Mouse (Mus musculus) layer of hippocampus, postnatal 14 days (tissue): ENCODE measurements around the gene Plet1. TPM values are rescaled to one million over a fixed set of nuclear protein-coding genes. Genes with fewer than 3 reads are reported as not detected.
A peak's percentile ranks its signal among the peaks of the same experiment; 100 is the strongest.

Experiments
- DNase-seq, 2 experiments: peaks; one replicate each; pipeline ENCODE4 v3.0.0; 2021 to 2022; ENCODE audit warnings: low spot score in 2 of 2, mixed read lengths in 1 of 2
- long read RNA-seq, 2 experiments: library from polyadenylated mRNA; stranded (forward); transcript quantifications; one replicate each; pipeline ENCODE4 v2.0.0; 2021
- total RNA-seq, 2 experiments: library from RNA; stranded (reverse); gene quantifications; 2 replicates each; pipeline ENCODE4 v1.2.3; 2021

Gene Plet1
- total RNA-seq, result under 1 TPM in 1 of 2 experiments, not detected in 1; 0.38 TPM
- long read RNA-seq, experiment 1, partial matches to known transcripts, result 1 of 1 reads
- long read RNA-seq, experiment 1, other reads (novel, unspliced or antisense), result 0 of 1 reads
- long read RNA-seq, experiment 2, partial matches to known transcripts, result 1 of 1 reads
- long read RNA-seq, experiment 2, other reads (novel, unspliced or antisense), result 0 of 1 reads

GRCm38 (mm10) chr9:50494311-50494710 is at the start of gene Plet1:
TSS of gene Plet1 (plus strand) at chr9:50494525.
- DNase-seq, result no peak

DNA sequence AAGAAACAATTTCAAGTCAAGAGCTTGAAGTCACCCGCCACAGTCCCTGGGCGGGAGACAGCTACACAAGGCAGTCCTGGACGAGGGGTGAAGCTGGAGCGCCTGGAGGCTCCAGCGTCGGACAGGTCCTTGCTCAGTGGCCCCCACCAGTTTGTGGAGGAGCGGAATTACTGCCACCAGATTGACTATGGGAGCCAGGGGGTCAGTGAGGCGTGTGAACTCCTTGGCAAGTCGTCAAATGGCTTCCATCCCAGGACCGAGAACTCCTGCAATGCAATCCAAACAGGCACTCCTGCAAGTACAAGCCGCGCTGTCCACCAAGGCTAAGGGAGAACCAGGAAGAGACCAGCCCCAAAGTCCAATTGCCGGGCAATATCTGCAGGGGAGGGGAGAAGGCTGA is 45.3 kb upstream of the Plet1 start:
- peak; percentile 44 to 66 for DNase-seq

- peak; percentile 68 to 71 for DNase-seq
These were observed 42.7 kb upstream of the Plet1 start for GRCm38 (mm10) chr9:50451456-50452218.

GRCm38 (mm10) chr9:50452303-50452775 is 42.0 kb upstream of the Plet1 start:
- peak; percentile 88 to 90 for DNase-seq

- DNase-seq, result no peak
These were observed 36.7 kb upstream of the Plet1 start for GRCm38 (mm10) chr9:50457596-50457995.

DNA sequence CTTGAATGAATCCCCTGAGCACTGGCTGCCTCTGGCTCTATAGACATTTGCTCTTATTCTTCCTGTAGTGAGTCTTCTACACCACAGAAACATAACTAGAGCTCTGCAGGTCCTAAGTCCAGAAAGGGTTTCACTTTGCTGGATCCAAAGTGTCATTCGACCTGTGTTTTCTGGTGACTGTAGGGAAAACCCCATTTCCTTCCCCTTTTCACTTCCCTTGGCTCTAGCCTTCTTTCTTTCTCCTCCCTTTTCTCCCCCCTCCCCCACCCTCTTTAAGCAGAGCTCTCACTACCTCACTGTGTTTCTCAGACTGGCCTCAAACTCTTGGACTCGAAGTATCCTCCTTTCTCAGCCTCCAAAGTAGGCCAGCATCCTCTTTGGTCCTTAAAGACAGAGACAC is 34.8 kb upstream of the Plet1 start:
- DNase-seq, result no peak

- DNase-seq, result peak; percentile 53 to 69
These were observed 31.7 kb upstream of the Plet1 start for GRCm38 (mm10) chr9:50462494-50463204.

- no peak for DNase-seq
These were observed 31.2 kb upstream of the Plet1 start for GRCm38 (mm10) chr9:50463205-50463508.

GRCm38 (mm10) chr9:50470377-50471100 is 23.8 kb upstream of the Plet1 start:
- DNase-seq, result no peak

- DNase-seq, result no peak
These were observed 23.0 kb upstream of the Plet1 start for GRCm38 (mm10) chr9:50471181-50471901.

GRCm38 (mm10) chr9:50475318-50475717 is 19.0 kb upstream of the Plet1 start:
- DNase-seq, result no peak

- DNase-seq, result no peak
These were observed 18.6 kb upstream of the Plet1 start for GRCm38 (mm10) chr9:50475745-50476144.

DNA sequence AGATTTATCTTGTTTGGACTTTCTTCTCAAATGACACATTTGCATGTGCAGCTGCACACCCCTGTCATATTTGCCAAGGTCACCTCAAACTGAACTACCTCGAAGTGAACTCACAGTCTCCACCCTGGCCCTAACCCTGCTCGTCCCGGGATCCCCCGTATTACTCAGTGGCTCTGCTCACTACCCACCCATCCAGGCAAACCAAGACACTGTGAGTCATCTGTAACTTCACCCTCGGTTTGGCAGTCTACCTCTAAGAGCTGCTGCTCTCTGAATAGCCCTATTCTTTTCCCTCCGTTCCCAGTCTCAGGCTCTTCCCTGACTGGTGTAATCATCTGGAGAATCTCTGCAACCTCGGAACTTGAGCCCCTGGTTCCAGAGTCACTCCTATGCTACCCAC is 17.7 kb upstream of the Plet1 start:
- DNase-seq, result no peak

- DNase-seq, result no peak
These were observed 17.1 kb upstream of the Plet1 start for GRCm38 (mm10) chr9:50477270-50477669.

- no peak for DNase-seq
These were observed 15.5 kb upstream of the Plet1 start for GRCm38 (mm10) chr9:50478826-50479225.

- no peak for DNase-seq
These were observed 14.8 kb upstream of the Plet1 start for GRCm38 (mm10) chr9:50479476-50479875.

GRCm38 (mm10) chr9:50482743-50483142 is 11.6 kb upstream of the Plet1 start:
- no peak for DNase-seq

- DNase-seq, result no peak
These were observed 8.8 kb upstream of the Plet1 start for GRCm38 (mm10) chr9:50485521-50485920.

GRCm38 (mm10) chr9:50490836-50491235 is 3.5 kb upstream of the Plet1 start:
- no peak for DNase-seq

DNA sequence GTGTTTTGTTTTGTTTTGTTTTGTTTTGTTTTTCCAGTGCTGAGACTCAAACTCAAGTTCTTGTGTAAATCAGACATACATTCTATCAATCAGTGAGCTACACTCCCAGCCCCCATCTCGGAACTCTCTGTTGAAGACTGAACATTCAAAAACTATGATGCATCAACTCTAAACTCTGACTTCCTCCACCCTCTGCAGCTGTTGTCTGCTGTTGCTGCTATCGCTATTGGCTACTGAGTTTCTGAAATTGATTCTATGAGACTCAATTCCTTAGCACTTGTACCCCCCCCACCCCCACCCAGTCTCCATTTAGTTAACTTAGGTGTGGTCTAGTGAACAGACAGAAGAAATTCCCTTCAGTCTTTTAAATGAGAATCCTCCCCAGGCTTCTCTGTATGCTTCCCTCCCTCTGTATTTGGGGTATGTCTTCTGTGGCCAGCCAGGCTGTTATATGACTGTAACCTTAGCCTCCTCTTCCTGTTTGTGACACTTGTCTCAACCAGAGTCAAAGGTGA is 2.7 kb upstream of the Plet1 start:
- DNase-seq, result no peak

- no peak for DNase-seq
These were observed 548 bp upstream of the Plet1 start for GRCm38 (mm10) chr9:50493777-50494176.
